Mouse (Mus musculus) T-cell, adult 2 months (primary cell): Measurements from ENCODE around the gene Plxnb2.
A peak's percentile ranks its signal among the peaks of the same experiment; 100 is the strongest.

Experiments
- DNase-seq: peaks from one replicate; pipeline ENCODE4 v3.0.0; 2022; ENCODE audit warnings: low spot score

The Plxnb2 gene

DNA sequence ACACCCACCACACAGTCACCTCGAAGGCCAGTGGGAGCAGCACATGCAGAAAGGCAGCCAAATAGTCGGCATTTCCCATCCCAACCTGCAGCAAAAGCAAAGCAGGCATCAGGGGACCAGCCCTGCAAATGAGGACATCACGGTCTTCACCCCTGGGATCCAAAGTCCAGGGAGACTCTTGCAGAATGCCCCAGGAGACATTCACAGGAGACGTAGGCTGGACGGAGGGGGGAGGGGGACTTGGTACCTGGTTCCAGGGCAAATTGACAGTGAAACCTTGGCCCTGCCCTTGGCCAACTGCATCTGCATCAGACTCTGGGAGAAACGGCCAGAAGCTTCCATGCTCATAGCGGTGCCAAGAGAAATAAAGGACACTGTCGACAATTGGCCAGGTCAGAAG, 54.0 kb downstream of the Plxnb2 start:
- DNase-seq: no peak

DNA sequence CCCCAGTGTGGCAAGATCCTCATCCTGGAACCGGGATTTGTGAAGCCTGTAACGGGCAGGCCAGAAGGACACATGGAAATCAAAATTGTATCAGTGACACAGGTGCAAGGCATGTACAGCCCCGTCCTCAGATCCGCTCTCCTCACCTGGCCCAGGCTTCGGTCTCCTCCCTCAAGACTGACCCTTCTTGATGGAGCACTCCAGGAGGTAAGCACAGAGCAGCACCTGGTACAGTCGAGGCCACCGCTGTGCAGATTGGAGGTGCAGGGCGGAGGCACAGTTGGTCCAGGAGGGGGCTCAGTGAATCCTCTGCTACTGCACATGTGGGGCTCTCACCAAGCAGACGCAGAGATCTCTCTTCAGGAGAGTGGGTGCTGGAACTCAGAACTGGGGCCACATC, 55.2 kb downstream of the Plxnb2 start:
- DNase-seq: no peak

DNA sequence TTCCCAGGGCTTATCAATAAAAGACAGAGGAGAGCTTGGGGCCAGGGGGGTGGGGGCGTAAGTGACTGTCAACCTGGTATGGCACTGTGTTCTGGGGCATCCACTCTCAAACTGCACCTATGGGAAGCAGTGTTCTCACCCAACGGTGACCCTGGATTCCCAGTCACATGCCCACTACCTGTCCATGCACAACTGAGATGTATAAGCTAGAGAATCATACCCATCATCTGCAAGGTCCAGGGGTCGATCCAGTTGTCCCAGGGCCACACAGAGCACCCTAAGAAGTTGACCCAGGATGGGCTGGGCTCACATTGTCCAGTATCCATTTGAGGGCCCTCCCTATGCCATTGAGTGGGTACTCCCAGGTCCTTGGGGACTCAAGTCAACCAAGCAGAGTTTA, 56.3 kb downstream of the Plxnb2 start:
- no peak for DNase-seq

DNA sequence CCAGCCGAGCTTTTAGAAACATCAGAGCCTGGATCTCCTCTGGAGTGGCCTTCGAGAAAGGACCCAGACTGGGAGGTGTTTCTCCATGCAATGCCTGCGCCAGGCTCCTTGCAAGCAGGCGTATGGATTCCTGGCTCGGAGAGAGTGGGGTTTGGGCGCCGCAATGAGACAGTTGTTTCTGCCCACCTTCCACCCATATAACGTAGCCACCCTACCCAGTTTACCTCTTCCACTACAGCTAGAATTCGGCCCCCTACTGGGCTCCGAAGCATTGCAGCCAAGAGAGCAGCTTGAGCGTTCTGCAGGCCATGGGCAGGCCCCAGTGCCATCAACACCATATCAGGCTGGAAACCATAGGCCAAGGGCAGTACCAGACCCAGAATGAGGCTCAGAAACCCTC, 57.0 kb downstream of the Plxnb2 start:
- no peak for DNase-seq

DNA sequence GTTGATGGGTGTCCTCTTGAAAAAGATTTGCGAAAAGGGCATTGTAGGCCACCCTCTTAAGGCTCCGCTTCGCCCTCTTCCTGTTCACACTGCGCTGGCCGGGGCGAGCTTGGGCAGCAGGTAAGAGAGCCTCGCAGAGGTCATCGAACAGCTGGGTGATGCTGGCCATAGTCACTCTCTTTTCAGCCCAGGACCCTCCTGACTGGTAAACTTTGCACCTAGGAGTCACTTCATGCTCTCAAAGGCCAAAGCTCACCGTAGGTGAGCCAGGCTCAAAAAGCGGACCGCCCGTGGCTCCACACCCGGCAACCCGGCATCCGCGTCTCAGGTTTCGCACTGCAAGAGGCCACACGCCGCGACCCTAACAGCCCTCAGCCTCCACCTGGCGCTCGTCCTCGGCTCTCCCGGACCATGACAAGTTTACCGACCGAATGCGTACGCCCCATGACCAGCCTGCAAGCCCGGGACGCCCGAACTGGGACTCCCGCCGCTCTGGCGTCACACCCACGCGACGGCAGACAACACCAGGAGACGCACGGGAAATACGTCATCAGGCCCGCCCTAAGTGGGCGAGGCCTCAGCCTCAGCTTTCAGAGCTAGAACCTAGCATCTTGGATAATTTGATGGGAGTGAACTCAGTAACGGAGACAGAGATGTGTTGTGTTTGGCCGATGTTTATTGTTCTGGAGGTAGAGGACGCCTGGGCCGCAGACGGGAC, 57.8 kb downstream of the Plxnb2 start, which contains the start of gene Tubgcp6:
Gene Tubgcp6, minus strand, starts transcription at position 464 of the 718 bp plus-strand sequence.
- DNase-seq: peak; percentile 91

- DNase-seq: peak; percentile 37
Observed at GRCm38 (mm10) chr15:89118007-89118406, 62.6 kb downstream of the Plxnb2 start.

- DNase-seq: no peak
Observed at GRCm38 (mm10) chr15:89110147-89110546, 70.4 kb downstream of the Plxnb2 start.

DNA sequence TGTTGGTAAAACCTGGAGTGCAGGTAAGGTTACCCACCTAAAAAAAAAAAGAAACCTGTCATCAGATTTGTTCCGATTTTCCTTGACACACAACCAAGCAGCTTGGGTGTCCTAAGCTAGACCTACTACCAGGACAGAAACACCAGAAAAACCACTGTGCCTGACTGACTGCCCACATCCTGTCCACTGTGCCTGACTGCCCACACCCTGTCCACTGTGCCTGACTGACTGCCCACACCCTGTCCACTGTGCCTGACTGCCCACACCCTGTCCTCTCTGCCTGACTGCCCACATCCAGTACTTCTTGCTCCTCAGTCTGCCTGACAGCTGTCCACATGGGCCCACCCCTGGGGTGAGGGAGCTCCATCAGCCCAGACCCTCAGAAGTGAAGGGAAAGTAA, 73.6 kb downstream of the Plxnb2 start:
- no peak for DNase-seq

GRCm38 (mm10) chr15:89106073-89106472, 74.5 kb downstream of the Plxnb2 start:
- no peak for DNase-seq
